Mouse (Mus musculus): Measurements from ENCODE around the gene Inpp4b. TPM values are rescaled to one million over a fixed set of nuclear protein-coding genes. Genes with fewer than 3 reads are reported as not detected.

The Inpp4b gene
- total RNA-seq, 2 experiments from 2014 or later = 4.6 to 9.2 TPM

DNA sequence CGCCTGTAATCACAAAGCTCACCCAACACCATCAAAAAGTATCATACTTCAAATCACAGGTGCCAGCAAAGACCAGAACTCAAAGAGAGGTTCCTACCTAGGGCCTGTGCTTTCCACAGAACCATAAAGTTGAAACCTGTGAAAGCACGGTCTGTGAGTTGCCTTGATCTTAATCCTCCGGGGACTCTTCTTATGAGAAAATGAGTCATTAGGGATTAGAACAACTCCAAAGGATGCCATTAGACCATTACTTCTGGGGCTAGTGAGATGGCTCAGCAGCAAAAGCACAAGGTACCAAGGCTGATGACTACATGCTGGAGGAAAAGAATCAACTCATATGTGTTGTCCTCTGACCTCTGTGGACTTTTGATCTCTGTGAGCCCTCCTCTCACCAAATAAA lies 121.4 kb downstream of the Inpp4b start:
- DNase-seq (ENCODE audit: low spot score in 2 of 2) = no peak

DNA sequence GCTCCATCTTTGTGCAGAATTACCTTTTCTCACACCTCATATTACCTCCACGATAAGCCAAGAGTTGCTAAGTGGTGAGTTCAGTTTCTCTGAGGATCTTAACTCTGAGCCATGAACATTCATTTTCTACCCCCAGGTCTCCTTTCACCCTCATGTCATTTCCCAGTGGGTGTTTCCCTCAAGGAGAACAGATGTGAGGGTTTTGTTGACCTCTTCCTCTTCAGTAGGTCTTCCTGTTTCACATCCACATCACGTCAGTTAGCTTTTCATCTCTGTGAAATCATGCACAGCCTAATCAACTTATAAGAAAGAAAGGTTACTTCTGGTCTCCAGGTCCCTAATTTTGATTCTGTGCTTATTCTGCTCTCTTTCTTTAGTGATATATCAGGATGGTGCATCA lies 124.4 kb downstream of the Inpp4b start:
- DNase-seq (ENCODE audit: low spot score in 2 of 2) = no peak

DNA sequence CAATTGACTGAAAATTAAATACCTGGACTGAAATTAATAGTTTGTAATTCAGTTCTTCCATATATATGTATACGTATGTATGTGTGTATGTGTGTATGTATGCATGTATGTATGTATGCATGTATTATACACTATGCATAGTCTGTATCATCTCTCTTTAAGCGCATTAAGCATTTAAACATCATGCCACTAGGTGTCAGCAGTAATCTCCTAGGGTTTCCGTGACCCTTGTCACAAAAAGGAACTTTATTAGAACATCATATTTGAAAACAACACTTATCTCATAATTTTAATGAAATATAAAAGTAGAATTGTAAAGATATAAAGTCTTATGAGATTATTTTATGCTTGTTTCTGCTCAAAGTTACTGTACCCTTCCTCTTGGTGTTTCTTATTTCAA lies 136.3 kb downstream of the Inpp4b start:
- peak in 1 of 2 experiments; percentile 5 for DNase-seq (ENCODE audit: low spot score in 2 of 2)

- no peak for DNase-seq (ENCODE audit: low spot score in 2 of 2)
Measured at GRCm38 (mm10) chr8:81483834-81484233, 141.5 kb downstream of the Inpp4b start.

DNA sequence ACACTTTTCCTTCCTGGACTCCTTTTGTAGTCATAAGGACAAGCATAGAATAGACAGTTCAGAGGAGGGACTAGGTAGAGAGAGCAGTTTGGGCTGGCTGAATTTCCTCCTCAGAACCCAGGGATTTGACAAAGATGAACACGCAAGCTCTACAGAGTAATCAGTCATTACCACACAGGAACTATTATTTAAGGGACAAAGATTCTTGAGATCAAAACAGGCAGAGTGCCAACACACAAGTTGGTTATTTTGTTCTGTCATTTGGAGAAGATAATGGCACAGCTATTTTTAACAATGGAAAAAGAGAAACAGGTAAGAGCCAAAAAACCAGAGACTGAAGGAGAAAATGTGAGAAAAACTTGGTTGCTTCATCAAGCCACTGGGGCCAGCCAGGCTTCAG lies 143.3 kb downstream of the Inpp4b start:
- no peak for DNase-seq (ENCODE audit: low spot score in 2 of 2)

- DNase-seq (ENCODE audit: low spot score in 2 of 2) = no peak
Measured at GRCm38 (mm10) chr8:81489894-81490661, 147.7 kb downstream of the Inpp4b start.

- DNase-seq (ENCODE audit: low spot score in 2 of 2) = no peak
Measured at GRCm38 (mm10) chr8:81491097-81491705, 148.8 kb downstream of the Inpp4b start.

GRCm38 (mm10) chr8:81491706-81492204 lies 149.4 kb downstream of the Inpp4b start:
- no peak for DNase-seq (ENCODE audit: low spot score in 2 of 2)

- DNase-seq (ENCODE audit: low spot score in 2 of 2) = no peak
Measured at GRCm38 (mm10) chr8:81494823-81495222, 152.5 kb downstream of the Inpp4b start.

DNA sequence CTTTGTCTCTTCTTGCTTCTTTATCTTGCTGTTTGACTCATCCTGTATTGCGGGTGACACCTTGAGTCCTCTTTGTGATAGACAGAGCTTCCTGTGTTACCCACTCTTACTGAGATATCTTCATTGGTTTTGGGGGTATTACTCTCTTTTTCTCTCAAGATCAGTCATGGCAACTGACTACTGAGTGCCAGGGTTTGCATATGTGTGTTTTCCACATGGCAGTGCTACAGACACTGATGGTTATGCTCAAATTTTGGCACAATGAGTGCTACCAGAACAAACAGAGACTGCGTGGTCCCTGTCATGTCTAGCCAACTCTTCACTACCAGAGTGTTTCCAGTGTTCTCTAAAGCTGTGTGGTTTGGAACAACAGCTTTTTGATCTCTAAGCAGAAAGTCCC lies 155.3 kb downstream of the Inpp4b start:
- no peak for DNase-seq (ENCODE audit: low spot score in 2 of 2)

DNA sequence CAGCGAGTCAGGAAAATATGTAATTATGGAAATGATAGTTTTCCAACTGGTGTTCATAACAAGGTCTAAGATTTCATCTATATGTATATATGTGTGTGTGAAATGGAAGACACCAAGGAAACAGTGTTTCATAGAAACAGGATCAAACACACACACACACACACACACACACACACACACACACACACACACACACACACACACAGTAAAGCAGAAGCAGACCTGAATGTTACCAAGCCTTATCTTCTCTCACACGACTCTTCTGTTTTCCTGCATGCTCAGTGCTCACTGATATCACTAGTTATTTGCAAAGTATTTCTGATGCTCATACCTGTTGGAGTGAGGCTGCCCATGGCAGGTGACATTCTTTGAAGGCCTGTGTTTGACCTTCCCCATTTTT lies 159.9 kb downstream of the Inpp4b start:
- DNase-seq (ENCODE audit: low spot score in 2 of 2) = no peak

DNA sequence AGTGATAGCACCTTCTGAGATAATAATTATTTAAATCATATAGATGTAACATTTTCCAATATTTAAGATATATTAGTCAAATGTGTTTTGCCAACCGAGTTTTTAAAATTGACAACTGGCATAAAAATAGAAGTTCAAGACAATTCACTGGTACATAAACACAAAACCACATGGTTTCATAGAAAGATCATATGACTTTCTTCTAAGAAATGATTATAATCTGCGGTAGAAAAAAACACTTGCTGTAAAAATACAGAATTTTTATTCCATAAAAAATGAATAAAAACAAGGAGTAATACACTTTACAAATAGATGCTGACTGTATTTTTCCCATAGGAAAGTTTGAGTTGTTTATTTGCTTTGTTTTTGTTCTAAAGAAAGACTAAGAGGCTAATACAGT lies 160.6 kb downstream of the Inpp4b start:
- DNase-seq (ENCODE audit: low spot score in 2 of 2) = no peak

- DNase-seq (ENCODE audit: low spot score in 2 of 2) = no peak
Measured at GRCm38 (mm10) chr8:81512826-81513225, 170.5 kb downstream of the Inpp4b start.

DNA sequence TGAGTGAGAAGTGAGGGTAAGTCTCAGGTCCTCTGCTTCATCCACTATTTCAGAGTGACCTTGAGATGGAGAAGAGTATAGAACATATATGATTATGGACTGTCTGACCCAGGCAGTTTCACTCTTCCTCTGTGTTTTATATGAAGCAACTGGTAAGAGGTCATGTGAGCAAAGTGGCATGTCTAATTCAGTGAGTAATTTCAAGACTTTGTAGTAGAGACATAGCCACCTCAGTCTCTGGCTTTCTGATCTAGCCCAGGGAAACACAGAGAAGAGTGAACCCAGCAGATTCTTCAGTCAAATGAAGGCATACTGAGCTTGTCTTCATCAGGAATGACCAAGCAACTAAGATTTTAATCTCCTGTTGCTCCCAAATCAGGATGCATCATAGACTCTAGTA lies 172.1 kb downstream of the Inpp4b start:
- no peak for DNase-seq (ENCODE audit: low spot score in 2 of 2)

DNA sequence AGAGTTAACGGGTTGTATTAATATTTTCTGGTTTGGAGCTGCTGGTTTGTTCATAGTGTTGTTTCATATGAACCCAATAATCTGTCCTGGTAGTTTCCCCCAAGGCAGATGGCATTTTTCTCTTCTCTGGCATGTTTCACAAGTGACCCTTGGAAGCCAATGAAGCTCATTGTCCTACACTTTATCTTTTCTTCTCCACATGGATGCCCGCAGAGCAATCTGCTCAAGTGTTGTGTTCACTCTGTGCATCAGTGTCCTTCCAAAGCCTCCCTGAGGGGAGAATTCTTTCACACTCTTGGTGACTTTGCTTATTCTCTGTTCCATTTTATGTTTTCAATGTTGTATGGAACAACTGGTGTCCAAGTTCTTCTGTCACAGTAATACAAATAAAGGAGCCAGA lies 179.7 kb downstream of the Inpp4b start:
- no peak for DNase-seq (ENCODE audit: low spot score in 2 of 2)

GRCm38 (mm10) chr8:81524561-81524960 lies 182.2 kb downstream of the Inpp4b start:
- no peak for DNase-seq (ENCODE audit: low spot score in 2 of 2)

DNA sequence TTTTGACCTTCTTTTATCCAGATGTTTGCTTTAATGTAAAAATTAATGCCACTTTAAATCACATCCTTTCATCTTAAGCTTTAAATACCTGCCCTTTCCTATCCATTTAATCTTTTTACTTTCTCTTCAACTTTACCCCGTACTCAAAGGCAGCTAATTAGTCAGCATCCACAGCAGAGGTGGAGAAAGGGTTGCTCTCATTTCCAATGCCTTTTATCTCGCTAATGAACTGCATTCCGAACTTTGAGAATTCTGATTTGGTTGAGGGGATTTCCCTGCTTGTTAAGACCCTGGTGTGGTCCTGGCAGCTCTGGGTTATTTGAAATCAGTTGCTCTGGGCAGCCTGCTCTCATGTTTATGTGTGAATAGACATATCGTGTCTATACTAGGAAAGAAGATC lies 185.3 kb downstream of the Inpp4b start:
- DNase-seq (ENCODE audit: low spot score in 2 of 2) = no peak

GRCm38 (mm10) chr8:81538310-81538709 lies 196.0 kb downstream of the Inpp4b start:
- DNase-seq (ENCODE audit: low spot score in 2 of 2) = no peak

- DNase-seq (ENCODE audit: low spot score in 2 of 2) = no peak
Measured at GRCm38 (mm10) chr8:81558550-81558949, 216.2 kb downstream of the Inpp4b start.

GRCm38 (mm10) chr8:81562405-81562804 lies 220.0 kb downstream of the Inpp4b start:
- no peak for DNase-seq (ENCODE audit: low spot score in 2 of 2)

DNA sequence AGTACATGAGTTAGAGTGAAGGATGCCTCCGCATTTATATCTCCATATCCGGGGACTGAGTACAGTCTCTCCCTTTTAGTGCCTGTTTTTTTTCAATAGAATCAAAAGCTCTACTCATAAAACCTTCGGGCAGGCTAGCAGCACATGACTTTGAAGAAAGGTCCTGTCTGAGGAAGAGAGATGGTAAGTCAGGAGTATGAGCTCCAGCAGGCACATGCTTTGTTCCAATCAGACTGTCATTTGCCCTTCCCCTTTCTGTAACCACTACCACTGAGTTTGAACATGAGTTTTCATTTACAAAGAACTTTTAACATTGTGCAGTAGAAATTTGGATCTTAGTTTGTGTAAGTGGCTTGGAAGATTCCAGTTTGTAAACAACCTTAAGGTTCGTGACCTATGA lies 223.1 kb downstream of the Inpp4b start:
- DNase-seq (ENCODE audit: low spot score in 2 of 2) = no peak

GRCm38 (mm10) chr8:81572319-81573104 lies 230.2 kb downstream of the Inpp4b start:
- no peak for DNase-seq (ENCODE audit: low spot score in 2 of 2)
